Mouse (Mus musculus) cerebellum, postnatal 25 days (tissue): ENCODE measurements around the gene Stxbp3.

Experiments used
- DNase-seq, 2 experiments: peaks; one replicate each; pipeline ENCODE4 v3.0.0; 2021; ENCODE audit warnings: mixed read lengths in 2 of 2

The Stxbp3 gene

DNA sequence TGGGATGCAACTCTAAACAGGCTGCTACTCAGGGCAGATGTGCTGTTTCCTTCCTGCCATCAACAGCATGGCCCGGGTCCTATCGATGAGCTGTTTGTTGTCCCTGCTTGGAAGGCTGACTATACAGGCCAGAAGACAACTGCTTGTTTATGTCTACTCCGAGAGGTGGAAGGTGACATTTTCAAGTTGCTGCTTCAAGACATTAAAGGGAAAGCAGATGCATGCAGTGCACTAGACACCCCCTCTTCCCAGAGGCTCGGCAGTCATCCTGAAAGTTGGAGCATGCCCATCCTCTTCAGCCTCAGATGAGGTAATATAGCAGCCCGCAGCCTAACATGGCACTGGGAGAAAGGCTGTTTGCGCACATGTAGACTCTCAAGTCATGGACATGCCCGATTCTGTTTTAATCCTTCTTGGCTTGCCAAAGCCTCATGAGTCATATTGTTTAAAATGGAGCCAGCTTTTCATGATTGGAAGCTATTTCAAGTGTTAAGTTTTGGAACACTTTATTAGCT lies 77.7 kb downstream of the Stxbp3 start:
- no peak for DNase-seq

DNA sequence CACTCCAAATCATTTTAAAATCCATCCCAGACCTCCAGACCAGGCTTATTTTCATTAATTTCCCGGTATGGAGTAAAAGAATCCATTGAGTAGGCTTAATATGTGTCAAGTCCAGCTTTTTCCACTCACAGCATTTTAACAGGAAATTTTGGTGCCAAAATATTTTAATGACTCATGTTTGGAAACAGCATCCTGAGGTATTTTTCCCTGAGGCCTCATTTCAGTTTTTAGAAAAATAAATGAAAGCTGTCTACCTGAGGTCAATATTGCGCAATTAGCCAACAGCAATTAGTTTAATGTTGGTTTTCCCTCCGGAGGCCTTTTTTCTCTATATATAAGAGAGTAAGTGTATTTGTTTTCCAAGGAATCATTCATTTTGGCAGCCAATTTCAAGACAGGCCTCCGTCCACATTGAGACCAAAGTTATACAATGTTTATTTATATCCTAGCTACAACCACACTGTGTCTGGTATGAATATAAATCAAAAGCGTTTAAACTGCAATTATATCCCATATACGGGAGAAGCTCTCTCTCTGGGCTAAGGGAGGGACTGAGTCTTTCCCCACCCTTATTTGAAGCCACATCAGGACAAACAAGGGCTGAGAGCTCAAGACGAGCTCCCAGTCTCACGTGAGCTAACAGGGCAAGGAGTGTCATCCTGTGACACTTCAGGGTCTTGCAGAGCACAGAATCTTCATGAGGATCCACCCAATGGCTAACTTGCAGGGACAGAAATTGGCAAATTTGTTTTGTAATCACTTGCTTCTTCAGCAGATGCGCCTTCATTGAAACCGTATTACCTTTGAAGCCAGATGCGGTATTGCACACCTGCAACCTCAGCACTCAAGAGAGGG lies 80.5 kb downstream of the Stxbp3 start:
- DNase-seq: no peak

DNA sequence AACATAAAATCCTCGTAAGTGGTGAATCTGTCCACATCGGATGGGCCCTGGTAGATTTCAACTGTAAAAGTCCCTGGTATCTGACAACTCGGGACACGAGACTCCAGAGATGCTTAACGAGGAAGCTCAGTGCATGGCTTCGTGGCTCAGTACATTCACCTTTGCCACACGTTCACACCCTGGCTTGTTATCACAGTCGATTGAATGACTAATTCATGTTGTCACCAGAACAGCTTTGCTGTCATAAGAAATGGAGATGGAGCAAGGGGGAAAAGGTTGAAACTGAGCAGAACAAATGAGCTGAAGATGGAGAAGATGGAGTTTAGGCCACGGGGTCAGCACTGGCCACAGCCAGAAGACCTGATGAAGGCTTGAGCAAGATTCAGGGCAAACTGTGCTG lies 82.8 kb downstream of the Stxbp3 start:
- no peak for DNase-seq

DNA sequence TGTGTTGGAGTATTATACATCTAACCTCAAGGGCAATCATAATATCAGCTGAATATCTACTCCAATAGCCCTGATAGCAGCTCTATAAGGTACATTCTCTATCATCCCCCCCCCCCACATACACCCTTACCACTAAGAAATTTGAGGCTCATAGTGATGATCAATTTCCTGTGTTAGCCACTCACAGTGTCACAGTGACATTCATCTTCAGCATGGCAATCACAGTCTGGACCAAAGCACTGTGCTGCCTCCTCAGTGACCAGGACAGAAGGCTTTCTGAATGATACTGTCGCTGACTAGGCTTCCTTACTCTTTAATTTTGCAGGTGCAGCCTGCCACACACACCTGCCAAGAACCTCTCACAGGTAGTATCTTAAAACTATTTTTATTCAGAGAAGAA lies 84.2 kb downstream of the Stxbp3 start:
- no peak for DNase-seq

DNA sequence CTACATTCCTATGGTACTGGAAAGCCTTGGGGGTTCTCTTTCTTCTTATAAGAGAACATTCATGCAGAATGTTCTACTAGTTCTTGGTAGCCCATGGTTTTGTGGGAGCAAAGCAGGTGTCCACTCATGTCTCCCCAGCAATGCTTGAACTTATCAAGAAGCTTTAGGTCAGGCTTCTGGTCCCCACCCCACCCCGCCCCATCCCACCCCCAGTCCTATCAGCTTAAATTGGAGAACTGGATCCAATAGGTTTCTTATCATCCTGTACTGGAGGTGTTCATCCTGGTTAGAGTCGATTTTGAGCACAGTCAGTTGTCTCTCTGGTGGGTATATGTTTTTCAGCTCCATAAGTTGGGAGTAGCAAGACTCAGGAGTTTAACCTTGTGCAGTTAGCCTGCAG lies 84.8 kb downstream of the Stxbp3 start:
- DNase-seq: no peak

DNA sequence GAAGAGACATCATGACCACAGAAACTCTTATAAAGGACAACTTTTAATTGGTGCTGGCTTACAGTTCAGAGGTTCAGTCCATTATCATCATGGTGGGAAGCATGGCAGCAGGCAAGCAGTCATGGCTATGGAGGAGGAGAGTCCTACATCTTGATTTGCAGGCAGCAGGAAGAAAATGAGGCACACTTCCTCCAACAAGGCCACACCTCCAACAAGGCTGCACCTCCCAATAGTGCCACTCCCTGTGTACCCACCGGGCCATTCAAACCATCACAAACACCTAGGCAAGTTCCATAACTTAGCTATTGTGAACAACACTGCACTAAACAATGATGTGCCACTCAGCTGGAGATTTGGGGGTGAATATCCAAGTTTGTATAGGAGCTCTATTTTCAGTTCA lies 85.8 kb downstream of the Stxbp3 start:
- no peak for DNase-seq

DNA sequence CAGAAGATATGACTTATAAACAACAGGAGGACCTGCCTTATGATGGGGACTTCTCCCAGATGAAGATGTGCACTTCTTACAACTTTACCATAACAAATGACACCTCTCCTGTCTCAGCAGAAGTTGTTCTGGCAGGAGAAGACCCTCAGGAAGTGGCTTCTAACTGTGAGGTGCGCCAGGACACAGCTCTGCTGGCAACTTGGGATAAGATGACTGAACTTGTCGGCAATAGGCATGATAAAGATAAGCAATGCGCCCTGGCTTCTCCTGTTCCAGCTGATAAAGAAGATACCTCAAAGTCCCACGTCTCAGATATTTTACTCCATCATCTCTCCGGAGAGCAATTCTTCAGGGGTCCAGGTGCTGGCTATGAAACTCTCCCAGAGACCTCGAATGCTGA lies 88.6 kb downstream of the Stxbp3 start:
- DNase-seq: no peak

DNA sequence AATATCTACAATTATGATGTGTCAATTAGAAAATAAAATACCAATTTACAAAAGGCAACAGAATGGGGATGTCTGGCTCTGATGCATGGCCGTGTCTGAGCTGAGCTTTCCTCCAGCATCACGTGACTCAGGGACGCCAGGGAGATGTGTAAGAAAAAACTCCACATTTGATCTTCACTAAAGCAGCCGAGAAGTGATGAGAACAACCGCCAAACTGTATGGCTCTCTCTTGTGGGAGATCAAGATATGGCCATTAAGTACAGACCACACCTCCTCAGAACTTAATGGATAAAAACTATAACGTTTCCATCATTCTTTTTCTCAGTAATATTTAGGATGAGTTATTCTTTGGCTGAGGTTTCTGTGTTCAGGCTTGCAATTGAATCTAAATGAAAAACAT lies 89.3 kb downstream of the Stxbp3 start:
- DNase-seq: no peak

DNA sequence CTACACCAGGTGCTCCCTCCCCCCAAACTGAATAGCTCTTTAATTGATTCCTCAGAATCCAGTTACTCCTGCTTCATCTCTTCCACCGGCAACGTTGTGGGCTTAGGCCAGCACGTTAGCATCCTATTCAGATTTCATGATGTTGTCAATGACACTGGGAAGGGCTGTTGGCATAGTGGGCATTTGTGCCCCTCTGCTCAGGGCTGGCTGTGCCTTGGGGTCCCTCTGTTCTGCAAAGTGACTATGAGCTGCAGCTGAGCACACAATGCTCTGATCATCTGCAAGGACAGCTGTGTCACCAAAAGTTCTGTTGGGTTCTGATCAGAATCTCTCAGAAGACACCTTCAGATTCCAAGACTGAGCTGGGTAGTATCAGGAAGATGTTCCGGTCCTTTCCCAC lies 96.3 kb downstream of the Stxbp3 start:
- DNase-seq: no peak
